Mouse (Mus musculus) erythroblast, adult 5-6 weeks (primary cell): Measurements from ENCODE around the gene Nono. TPM values are rescaled to one million over a fixed set of nuclear protein-coding genes. Genes with fewer than 3 reads are reported as not detected.

ENCODE experiments used
- ATAC-seq: replicated peaks from 2 replicates; pipeline ENCODE4 v1.8.0; 2016; ENCODE audit warnings: moderate number of reproducible peaks, mild to moderate bottlenecking, moderate TSS enrichment, inconsistent platforms; ENCODE audit not compliant: poor library complexity, low FRiP score, severe bottlenecking
- total RNA-seq, 2 experiments: library from RNA; stranded (forward) in 1 of 2; stranded (reverse) in 1 of 2; fragments of 150-400 nt in 1 of 2; fragments of 200-764, 138-1000 nt in 1 of 2; gene quantifications; 2 replicates each; pipeline versions ENCODE4 v1.2.3 to v1.2.4; 2015 to 2017; ENCODE audit warnings: low replicate concordance in 2 of 2

Gene Nono
- total RNA-seq (2015; ENCODE audit: low replicate concordance), result 66.0 and 86.1 TPM in 2 replicates
- 111 and 145 TPM in 2 replicates for total RNA-seq (2017; ENCODE audit: low replicate concordance)

- ATAC-seq, result peak; percentile 97
Measured at GRCm38 (mm10) chrX:101429142-101429949, at the start of gene Nono. Gene Nono, plus strand, starts transcription at chrX:101429318.

- ATAC-seq, result no peak
Measured at GRCm38 (mm10) chrX:101379744-101380143, 49.4 kb upstream of the Nono start.

- no peak for ATAC-seq
Measured at GRCm38 (mm10) chrX:101383455-101383854, 45.7 kb upstream of the Nono start.

- ATAC-seq, result no peak
Measured at GRCm38 (mm10) chrX:101384439-101385137, 44.5 kb upstream of the Nono start.

- ATAC-seq, result no peak
Measured at GRCm38 (mm10) chrX:101386222-101386621, 42.9 kb upstream of the Nono start.

- ATAC-seq, result no peak
Measured at GRCm38 (mm10) chrX:101388866-101389537, 40.1 kb upstream of the Nono start.

GRCm38 (mm10) chrX:101394341-101394740 lies 34.8 kb upstream of the Nono start:
- no peak for ATAC-seq

- no peak for ATAC-seq
Measured at GRCm38 (mm10) chrX:101396459-101396858, 32.7 kb upstream of the Nono start.

GRCm38 (mm10) chrX:101418946-101419724 lies 10.0 kb upstream of the Nono start:
- ATAC-seq, result peak; percentile 28; the same call in 1 of the 2 replicates

- ATAC-seq, result peak; percentile 85
Measured at GRCm38 (mm10) chrX:101419725-101420699, 9.1 kb upstream of the Nono start.

- no peak for ATAC-seq
Measured at GRCm38 (mm10) chrX:101420700-101421095, 8.4 kb upstream of the Nono start, which contains the start of gene Zmym3. Gene Zmym3, minus strand, starts transcription at chrX:101420849.

GRCm38 (mm10) chrX:101423462-101423861 lies 5.7 kb upstream of the Nono start:
- ATAC-seq, result no peak

GRCm38 (mm10) chrX:101427774-101428173 lies 1.3 kb upstream of the Nono start:
- ATAC-seq, result no peak

GRCm38 (mm10) chrX:101428785-101429141 lies 355 bp upstream of the Nono start:
- peak; percentile 33 for ATAC-seq

- ATAC-seq, result peak; percentile 23
Measured at GRCm38 (mm10) chrX:101429976-101430375, 858 bp downstream of the Nono start.

GRCm38 (mm10) chrX:101448886-101449475 lies 19.9 kb downstream of the Nono start, which contains the start of gene Itgb1bp2:
Gene Itgb1bp2, plus strand, starts transcription at chrX:101449088.
- ATAC-seq, result no peak

- no peak for ATAC-seq
Measured at GRCm38 (mm10) chrX:101451147-101451546, 22.0 kb downstream of the Nono start.

GRCm38 (mm10) chrX:101451591-101451990 lies 22.5 kb downstream of the Nono start:
- no peak for ATAC-seq
